Mouse (Mus musculus) G1E (cell line): ENCODE results near the gene BC055324.

Experiments used
- CTCF ChIP-seq: IDR thresholded peaks from 2 replicates; pipeline ENCODE4 v1.5.1; 2012; ENCODE audit warnings: low read depth, low read length, inconsistent platforms, mixed read lengths
- GATA1 ChIP-seq: IDR thresholded peaks from 2 replicates; pipeline ENCODE4 v1.6.1; 2012; ENCODE audit warnings: borderline replicate concordance, low read length, inconsistent platforms, mixed read lengths
- GATA2 ChIP-seq: IDR thresholded peaks from 2 replicates; pipeline ENCODE4 v1.6.1; 2012; ENCODE audit warnings: low read depth, low read length, inconsistent platforms, borderline replicate concordance
- POLR2AphosphoS5 ChIP-seq: IDR thresholded peaks from 2 replicates; pipeline ENCODE4 v1.6.1; 2012; ENCODE audit warnings: low read depth, low read length, inconsistent platforms; ENCODE audit not compliant: insufficient replicate concordance
- TAL1 ChIP-seq: conservative IDR thresholded peaks from 2 replicates; pipeline ENCODE4 v1.6.1; 2012; ENCODE audit warnings: low read depth, low read length, inconsistent platforms, mixed read lengths

DNA sequence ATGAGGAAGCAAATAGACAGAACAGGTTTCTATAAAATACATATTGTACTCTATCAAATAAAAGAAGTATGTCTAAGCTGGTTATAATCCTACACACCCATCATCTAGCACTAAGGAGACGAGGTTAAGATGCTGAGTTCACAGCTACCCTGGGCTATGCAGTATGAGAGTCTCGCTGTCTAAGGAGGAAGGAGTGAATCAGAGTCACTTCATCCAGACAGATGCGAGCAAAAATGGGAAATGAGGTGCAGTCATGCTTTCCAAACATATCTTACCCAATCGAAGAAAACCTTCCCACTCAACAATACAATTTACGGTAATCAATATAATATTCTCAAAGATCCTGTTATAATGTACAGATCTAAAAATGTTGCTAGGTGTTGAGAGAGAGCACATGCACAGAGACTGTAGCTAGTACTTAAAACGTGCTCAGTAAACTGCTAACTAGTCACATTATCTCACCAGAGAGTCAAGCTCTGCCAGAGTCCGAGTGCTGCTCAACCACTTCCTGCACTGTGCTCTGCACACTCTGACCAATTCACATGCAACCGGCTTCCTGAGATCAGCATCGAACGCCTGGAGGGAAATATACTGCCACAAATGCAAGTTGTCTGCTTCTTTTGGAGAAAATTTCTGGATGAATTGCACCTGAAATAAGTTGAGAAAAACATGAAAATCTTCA lies 30.4 kb downstream of the BC055324 start:
- TF ChIP-seq CTCF, result no peak
- no peak for TF ChIP-seq POLR2AphosphoS5
- TF ChIP-seq GATA1, result no peak
- TF ChIP-seq TAL1, result no peak
- TF ChIP-seq GATA2, result no peak
